Mouse (Mus musculus) thymus, postnatal 36 days (tissue): ENCODE results near the gene 4930433I11Rik.
"Not testable (repeated sequence)": the region's sequence is repeated elsewhere in the genome, so short reads cannot be mapped to it uniquely, and the experiment has no call there.

ENCODE experiments used
- DNase-seq, 2 experiments: peaks; one replicate each; pipeline ENCODE4 v3.0.0; 2022; ENCODE audit warnings: mixed read lengths in 2 of 2

Gene 4930433I11Rik

DNA sequence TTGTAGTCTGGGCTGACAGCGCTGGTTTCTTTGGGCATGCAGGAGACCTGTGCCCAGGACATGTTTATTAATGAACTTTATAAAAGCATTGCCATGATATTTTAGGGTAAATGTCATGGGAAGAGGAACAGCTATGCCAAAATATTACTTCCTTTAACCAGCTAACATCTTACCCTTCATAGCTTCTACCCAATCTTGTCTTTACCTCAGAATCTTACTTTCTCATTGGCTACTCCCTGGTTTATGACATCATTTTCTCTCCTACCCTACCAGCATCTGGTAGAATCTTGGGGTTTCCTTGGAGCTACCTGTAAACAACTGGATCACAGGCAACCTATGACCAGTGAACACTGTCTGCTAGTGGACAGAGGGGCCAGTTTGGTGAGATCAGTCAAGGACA, at the start of gene 4930433I11Rik:
Gene 4930433I11Rik, plus strand, starts transcription at position 301 of the 400 bp plus-strand sequence.
- DNase-seq: no peak

DNA sequence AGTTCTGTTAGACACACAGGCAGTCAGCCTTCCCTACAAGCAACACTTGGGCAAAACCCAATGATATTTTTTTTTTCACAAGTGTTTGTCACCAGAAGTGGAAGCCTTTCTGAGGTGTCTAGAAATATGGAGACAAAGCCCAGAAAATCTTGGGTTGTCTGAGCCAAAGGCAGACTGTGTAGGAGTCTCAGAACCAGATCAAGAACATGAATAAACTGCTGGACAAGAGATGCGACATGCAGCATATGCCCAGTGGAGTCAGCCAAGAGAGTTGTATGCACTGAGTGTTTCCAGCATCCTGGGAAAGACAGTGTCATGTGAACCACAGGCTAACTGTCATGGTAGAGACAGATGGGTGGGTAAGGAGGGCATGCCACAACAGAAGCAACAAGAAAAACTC, 48.0 kb upstream of the 4930433I11Rik start:
- no peak for DNase-seq

DNA sequence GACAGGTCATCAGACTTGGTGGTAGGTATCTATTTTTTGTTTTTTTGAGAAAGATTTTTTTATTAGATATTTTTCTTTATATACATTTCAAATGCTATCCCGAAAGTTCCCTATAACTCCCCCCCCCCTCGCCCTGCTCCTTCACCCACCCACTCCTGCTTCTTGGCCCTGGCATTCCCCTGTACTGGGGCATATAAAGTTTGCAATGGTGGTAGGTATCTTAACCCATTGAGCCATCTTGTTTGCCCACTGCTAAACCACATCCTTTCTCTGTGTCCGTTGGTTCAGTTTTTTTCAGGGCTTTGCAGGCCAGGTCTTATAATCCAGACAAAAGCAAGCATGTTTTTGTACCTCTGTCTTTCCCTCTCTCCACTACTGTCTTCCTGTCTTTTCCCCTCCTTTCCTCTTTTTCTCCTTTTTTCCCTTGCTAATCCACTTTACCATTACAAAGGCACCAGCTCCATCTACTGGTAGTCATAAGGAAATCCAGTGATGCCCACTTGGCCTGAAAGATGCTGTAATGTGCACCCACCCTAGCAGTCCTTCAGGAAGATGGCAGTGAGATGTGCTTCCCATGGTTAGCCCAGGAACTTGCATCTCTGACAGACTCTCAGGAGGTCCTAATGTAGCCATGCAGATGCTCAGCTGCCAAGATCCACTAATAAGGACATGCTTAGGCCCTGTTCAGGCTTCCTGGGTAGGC, 45.0 kb upstream of the 4930433I11Rik start:
- DNase-seq: no peak

DNA sequence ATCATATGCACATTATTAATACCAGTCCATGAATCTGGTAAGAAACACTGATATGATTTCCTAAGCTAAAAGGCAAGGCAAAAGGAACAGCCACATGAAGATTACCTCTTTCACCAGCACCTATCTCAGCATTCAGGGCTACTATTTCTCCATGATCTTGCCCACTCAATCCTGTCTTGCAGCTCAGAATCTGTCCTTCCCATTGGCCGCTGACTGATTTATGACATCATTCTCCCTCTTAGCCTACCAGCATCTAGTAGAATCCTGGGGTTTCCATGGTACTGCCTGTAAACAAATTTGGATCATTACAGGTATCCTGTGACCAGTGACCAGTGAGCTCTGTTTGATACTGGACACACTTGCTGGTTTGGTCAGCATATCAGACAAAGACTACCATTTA, 45.1 kb downstream of the 4930433I11Rik start, which contains the start of gene Gm4884:
Gene Gm4884, plus strand, starts transcription at position 301 of the 400 bp plus-strand sequence.
- DNase-seq: not testable (repeated sequence)

DNA sequence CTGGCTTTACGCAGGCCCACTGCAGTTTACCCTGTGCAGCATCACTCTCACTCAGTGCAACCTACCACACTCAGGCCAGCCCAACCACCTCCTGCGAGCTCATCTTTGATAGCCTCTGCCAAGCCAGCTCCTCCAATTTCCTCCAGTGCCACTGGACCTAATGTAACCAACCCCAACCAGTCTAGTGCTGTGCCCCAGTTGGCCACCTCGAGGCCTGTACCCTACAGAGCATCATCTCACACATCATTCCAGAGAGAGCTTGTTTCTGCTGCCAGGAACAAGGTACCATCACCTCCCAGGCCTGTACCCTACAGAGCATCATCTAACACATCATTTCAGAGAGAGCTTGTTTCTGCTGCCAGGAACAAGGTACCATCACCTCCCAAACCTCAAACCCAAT, 56.7 kb downstream of the 4930433I11Rik start:
- not testable (repeated sequence) for DNase-seq
